Mouse (Mus musculus) regulatory T cell (primary cell): ENCODE measurements around the gene Socs3.

Experiments
- in situ Hi-C: fragments of 300-600 bp; cut with MboI, MseI; formaldehyde crosslinking; loops from one replicate; pipeline ENCODE4 v1.15.1; 2025; ENCODE audit warnings: high pct_unique_total_duplicates

Gene Socs3

GRCm38 (mm10) chr11:117972656-117973558 lies 3.1 kb upstream of the Socs3 start:
- in situ Hi-C loops = no loop called here

GRCm38 (mm10) chr11:117971646-117972242 lies 1.9 kb upstream of the Socs3 start:
- in situ Hi-C loops = no loop called here

GRCm38 (mm10) chr11:117971100-117971499 lies 1.3 kb upstream of the Socs3 start:
- in situ Hi-C loops = no loop called here

GRCm38 (mm10) chr11:117969100-117969944 lies 525 bp downstream of the Socs3 start:
- in situ Hi-C loops = loop anchor here (5.0 kb wide), 1 partner anchor 97 kb away; the partner anchor contains the start of gene Tha1

- in situ Hi-C loops = loop anchor here (5.0 kb wide), 1 partner anchor 96 kb away; the partner anchor contains the start of gene Tha1
These were observed 1.1 kb downstream of the Socs3 start for GRCm38 (mm10) chr11:117968716-117969099.

- in situ Hi-C loops = loop anchor here (5.0 kb wide), 1 partner anchor 96 kb away; the partner anchor contains the start of gene Tha1
These were observed 1.7 kb downstream of the Socs3 start for GRCm38 (mm10) chr11:117968016-117968671.

- in situ Hi-C loops = loop anchor here (5.0 kb wide), 1 partner anchor 95 kb away; the partner anchor contains the start of gene Tha1
These were observed 2.4 kb downstream of the Socs3 start for GRCm38 (mm10) chr11:117967249-117968015.

- in situ Hi-C loops = loop anchor here (5.0 kb wide), 1 partner anchor 94 kb away; the partner anchor contains the start of gene Tha1
These were observed 3.2 kb downstream of the Socs3 start for GRCm38 (mm10) chr11:117966506-117967100.

- in situ Hi-C loops = loop anchor here (5.0 kb wide), 1 partner anchor 93 kb away; the partner anchor contains the start of gene Tha1
These were observed 4.3 kb downstream of the Socs3 start for GRCm38 (mm10) chr11:117965561-117965981.

GRCm38 (mm10) chr11:117965052-117965451 lies 4.8 kb downstream of the Socs3 start:
- in situ Hi-C loops = loop anchor here (5.0 kb wide), 1 partner anchor 93 kb away; the partner anchor contains the start of gene Tha1

GRCm38 (mm10) chr11:117964294-117964693 lies 5.6 kb downstream of the Socs3 start:
- in situ Hi-C loops = loop anchor here (5.0 kb wide), 1 partner anchor 47 kb away; no protein-coding TSS in a partner anchor

GRCm38 (mm10) chr11:117963872-117964271 lies 6.0 kb downstream of the Socs3 start:
- in situ Hi-C loops = loop anchor here (5.0 kb wide), 1 partner anchor 47 kb away; no protein-coding TSS in a partner anchor

GRCm38 (mm10) chr11:117963091-117963793 lies 6.6 kb downstream of the Socs3 start:
- in situ Hi-C loops = loop anchor here (5.0 kb wide), 1 partner anchor 46 kb away; no protein-coding TSS in a partner anchor

GRCm38 (mm10) chr11:117962228-117963067 lies 7.4 kb downstream of the Socs3 start:
- in situ Hi-C loops = loop anchor here (5.0 kb wide), 1 partner anchor 45 kb away; no protein-coding TSS in a partner anchor

GRCm38 (mm10) chr11:117960601-117961000 lies 9.2 kb downstream of the Socs3 start:
- in situ Hi-C loops = loop anchor here (5.0 kb wide), 1 partner anchor 43 kb away; no protein-coding TSS in a partner anchor

- in situ Hi-C loops = loop anchor here (5.0 kb wide), 1 partner anchor 43 kb away; no protein-coding TSS in a partner anchor
These were observed 10.0 kb downstream of the Socs3 start for GRCm38 (mm10) chr11:117959741-117960381.

GRCm38 (mm10) chr11:117959166-117959565 lies 10.7 kb downstream of the Socs3 start:
- in situ Hi-C loops = no loop called here
